Mouse (Mus musculus): ENCODE data around the gene Rab40b. TPM values are rescaled to one million over a fixed set of nuclear protein-coding genes. Genes with fewer than 3 reads are reported as not detected.
A peak's percentile ranks its signal among the peaks of the same experiment; 100 is the strongest.
"Not testable (repeated sequence)": the region's sequence is repeated elsewhere in the genome, so short reads cannot be mapped to it uniquely, and the experiment has no call there.

The Rab40b gene
- polyA plus RNA-seq, 1 experiment from 2014 or later = 5.9 TPM

GRCm38 (mm10) chr11:121354091-121354707 is 33.9 kb downstream of the Rab40b start, which contains the start of gene Wdr45b:
Wdr45b (minus strand) TSS chr11:121354445.
- Histone ChIP-seq H3K27ac (peak within 1 kb of the TSS; percentile 90), H3K36me3 (no peaks in the 10 kb centered on the region), H3K9ac (replicated peaks) (peak within 1 kb of the TSS; percentile 93), H3K27me3 (no peaks in the 10 kb centered on the region), H3K9me3 (no peaks in the 10 kb centered on the region), H3K4me2 (replicated peaks) (peak within 1 kb of the TSS; percentile 87), H3K4me1 (replicated peaks) (peaks cover 28% of the 10 kb centered on the region), H3K4me3 (replicated peaks) (peak within 1 kb of the TSS; percentile 92)
- ATAC-seq = peak; percentile 97
- under 1% methylated on average over 69 of the region's 69 CpGs for WGBS

GRCm38 (mm10) chr11:121353326-121354090 is 34.5 kb downstream of the Rab40b start:
- 3% methylated on average over 40 of the region's 41 CpGs for WGBS
- peak overlapping the region; percentile 90 for H3K27ac ChIP-seq
- no peaks in the 10 kb centered on the region for H3K27me3 ChIP-seq
- no peaks in the 10 kb centered on the region for H3K9me3 ChIP-seq
- H3K4me1 ChIP-seq (replicated peaks) = peaks cover 28% of the 10 kb centered on the region
- peaks cover 5% of the 10 kb centered on the region for H3K36me3 ChIP-seq
- ATAC-seq = no peak
- H3K4me3 ChIP-seq (replicated peaks) = peak overlapping the region; percentile 92
- H3K9ac ChIP-seq (replicated peaks) = peak overlapping the region; percentile 93
- peak overlapping the region; percentile 87 for H3K4me2 ChIP-seq (replicated peaks)

- H3K4me2 ChIP-seq (replicated peaks); H3K9ac ChIP-seq (replicated peaks); ATAC-seq; H3K27me3 ChIP-seq; H3K9me3 ChIP-seq; H3K27ac ChIP-seq; H3K4me3 ChIP-seq (replicated peaks): not testable (repeated sequence)
- peaks cover 36% of the 10 kb centered on the region for H3K36me3 ChIP-seq
- peaks cover 20% of the 10 kb centered on the region for H3K4me1 ChIP-seq (replicated peaks)
- WGBS = 85% methylated on average over 3 of the region's 3 CpGs
Observed at GRCm38 (mm10) chr11:121348727-121349126, 39.3 kb downstream of the Rab40b start.

- H3K4me2 ChIP-seq (replicated peaks) = no peak overlapping the region
- H3K9me3 ChIP-seq = no peaks in the 10 kb centered on the region
- WGBS = 93% methylated on average over 2 of the region's 2 CpGs
- H3K36me3 ChIP-seq = peaks cover 36% of the 10 kb centered on the region
- no peak overlapping the region for H3K4me3 ChIP-seq (replicated peaks)
- H3K27ac ChIP-seq = no peak overlapping the region
- peaks cover 16% of the 10 kb centered on the region for H3K4me1 ChIP-seq (replicated peaks)
- no peak for ATAC-seq
- no peak overlapping the region for H3K9ac ChIP-seq (replicated peaks)
- no peaks in the 10 kb centered on the region for H3K27me3 ChIP-seq
Observed at GRCm38 (mm10) chr11:121348166-121348565, 39.9 kb downstream of the Rab40b start.

- no peak for ATAC-seq
- no peak overlapping the region for H3K9ac ChIP-seq (replicated peaks)
- peaks cover 36% of the 10 kb centered on the region for H3K36me3 ChIP-seq
- no peaks in the 10 kb centered on the region for H3K27me3 ChIP-seq
- WGBS = 97% methylated on average over 2 of the region's 2 CpGs
- no peaks in the 10 kb centered on the region for H3K9me3 ChIP-seq
- peaks cover 4% of the 10 kb centered on the region; the same call in 1 of the 2 replicates for H3K4me1 ChIP-seq (replicated peaks)
- H3K4me2 ChIP-seq (replicated peaks) = no peak overlapping the region
- H3K4me3 ChIP-seq (replicated peaks) = no peak overlapping the region
- no peak overlapping the region for H3K27ac ChIP-seq
Observed at GRCm38 (mm10) chr11:121347036-121347435, 41.0 kb downstream of the Rab40b start.

GRCm38 (mm10) chr11:121342423-121342822 is 45.6 kb downstream of the Rab40b start:
- H3K4me3 ChIP-seq (replicated peaks); H3K4me2 ChIP-seq (replicated peaks); H3K4me1 ChIP-seq (replicated peaks); ATAC-seq; H3K9ac ChIP-seq (replicated peaks); H3K9me3 ChIP-seq; H3K27me3 ChIP-seq; H3K27ac ChIP-seq: not testable (repeated sequence)
- peaks cover 38% of the 10 kb centered on the region for H3K36me3 ChIP-seq
- WGBS = no CpG with 5 or more reads among the region's 1 CpGs

GRCm38 (mm10) chr11:121340287-121340686 is 47.8 kb downstream of the Rab40b start:
- peaks cover 40% of the 10 kb centered on the region for H3K36me3 ChIP-seq
- WGBS = 91% methylated on average over 1 of the region's 1 CpGs
- H3K27ac ChIP-seq = no peak overlapping the region
- H3K4me1 ChIP-seq (replicated peaks) = no peaks in the 10 kb centered on the region
- no peak overlapping the region for H3K9ac ChIP-seq (replicated peaks)
- H3K4me2 ChIP-seq (replicated peaks) = no peak overlapping the region
- no peak overlapping the region for H3K4me3 ChIP-seq (replicated peaks)
- no peaks in the 10 kb centered on the region for H3K9me3 ChIP-seq
- no peak for ATAC-seq
- no peaks in the 10 kb centered on the region for H3K27me3 ChIP-seq

- Histone ChIP-seq H3K9me3 (no peaks in the 10 kb centered on the region), H3K4me1 (replicated peaks) (no peaks in the 10 kb centered on the region), H3K27me3 (no peaks in the 10 kb centered on the region), H3K4me2 (replicated peaks) (no peak overlapping the region), H3K27ac (no peak overlapping the region), H3K9ac (replicated peaks) (no peak overlapping the region), H3K4me3 (replicated peaks) (no peak overlapping the region), H3K36me3 (peaks cover 42% of the 10 kb centered on the region)
- no peak for ATAC-seq
- WGBS = 94% methylated on average over 1 of the region's 1 CpGs
Observed at GRCm38 (mm10) chr11:121339647-121340046, 48.4 kb downstream of the Rab40b start.

GRCm38 (mm10) chr11:121331641-121332040 is 56.4 kb downstream of the Rab40b start:
- Histone ChIP-seq H3K4me3 (replicated peaks) (no peak overlapping the region), H3K9ac (replicated peaks) (no peak overlapping the region), H3K9me3 (no peaks in the 10 kb centered on the region), H3K4me2 (replicated peaks) (no peak overlapping the region), H3K27ac (no peak overlapping the region), H3K36me3 (peaks cover 85% of the 10 kb centered on the region), H3K4me1 (replicated peaks) (no peaks in the 10 kb centered on the region), H3K27me3 (no peaks in the 10 kb centered on the region)
- no peak for ATAC-seq
- 96% methylated on average over 3 of the region's 3 CpGs for WGBS

GRCm38 (mm10) chr11:121328619-121329018 is 59.4 kb downstream of the Rab40b start:
- no peak for ATAC-seq
- H3K27ac ChIP-seq = no peak overlapping the region
- H3K9me3 ChIP-seq = no peaks in the 10 kb centered on the region
- H3K4me3 ChIP-seq (replicated peaks) = no peak overlapping the region
- H3K27me3 ChIP-seq = no peaks in the 10 kb centered on the region
- H3K36me3 ChIP-seq = peaks cover 65% of the 10 kb centered on the region
- no peak overlapping the region for H3K4me2 ChIP-seq (replicated peaks)
- no peaks in the 10 kb centered on the region for H3K4me1 ChIP-seq (replicated peaks)
- no peak overlapping the region for H3K9ac ChIP-seq (replicated peaks)

GRCm38 (mm10) chr11:121328206-121328605 is 59.8 kb downstream of the Rab40b start:
- no peak overlapping the region for H3K9ac ChIP-seq (replicated peaks)
- 96% methylated on average over 9 of the region's 9 CpGs for WGBS
- H3K27ac ChIP-seq = no peak overlapping the region
- H3K4me1 ChIP-seq (replicated peaks) = no peaks in the 10 kb centered on the region
- no peaks in the 10 kb centered on the region for H3K27me3 ChIP-seq
- no peak for ATAC-seq
- no peak overlapping the region for H3K4me2 ChIP-seq (replicated peaks)
- H3K36me3 ChIP-seq = peaks cover 64% of the 10 kb centered on the region
- no peaks in the 10 kb centered on the region for H3K9me3 ChIP-seq
- no peak overlapping the region for H3K4me3 ChIP-seq (replicated peaks)

GRCm38 (mm10) chr11:121326681-121327080 is 61.4 kb downstream of the Rab40b start:
- Histone ChIP-seq H3K4me2 (replicated peaks) (no peak overlapping the region), H3K4me1 (replicated peaks) (no peaks in the 10 kb centered on the region), H3K9me3 (no peaks in the 10 kb centered on the region), H3K9ac (replicated peaks) (no peak overlapping the region), H3K27ac (no peak overlapping the region), H3K4me3 (replicated peaks) (no peak overlapping the region), H3K36me3 (peaks cover 50% of the 10 kb centered on the region), H3K27me3 (no peaks in the 10 kb centered on the region)
- ATAC-seq = no peak
- WGBS = 97% methylated on average over 5 of the region's 5 CpGs

Data from midbrain, embryonic 13.5 days (tissue).